Mouse (Mus musculus): ENCODE results near the gene Csk. TPM values are rescaled to one million over a fixed set of nuclear protein-coding genes. Genes with fewer than 3 reads are reported as not detected.

The Csk gene
- polyA plus RNA-seq, 1 experiment from 2014 or later: 28.8 TPM

- no peaks in the 10 kb centered on the region for H3K36me3 ChIP-seq (replicated peaks)
- no peak overlapping the region for H3K27ac ChIP-seq
- no peak overlapping the region for H3K4me3 ChIP-seq
- peaks cover 54% of the 10 kb centered on the region for H3K27me3 ChIP-seq (ENCODE audit: poor library complexity, severe bottlenecking)
- H3K9me3 ChIP-seq: no peaks in the 10 kb centered on the region
- DNase-seq (ENCODE audit: extremely low spot score, low spot score): no peak
- 88% methylated on average over 1 of the region's 1 CpGs for WGBS
- H3K4me1 ChIP-seq: peaks cover 55% of the 10 kb centered on the region
Measured at GRCm38 (mm10) chr9:57654966-57655365, 1.5 kb upstream of the Csk start.

- H3K4me1 ChIP-seq: peaks cover 55% of the 10 kb centered on the region
- H3K27me3 ChIP-seq (ENCODE audit: poor library complexity, severe bottlenecking): peaks cover 54% of the 10 kb centered on the region
- H3K36me3 ChIP-seq (replicated peaks): no peaks in the 10 kb centered on the region
- H3K27ac ChIP-seq: peak overlapping the region; percentile 69
- H3K9me3 ChIP-seq: no peaks in the 10 kb centered on the region
- peak overlapping the region; percentile 10; the same call in 1 of the 2 replicates for H3K4me3 ChIP-seq
- DNase-seq (ENCODE audit: extremely low spot score, low spot score): no peak
- 6% methylated on average over 3 of the region's 3 CpGs for WGBS
Measured at GRCm38 (mm10) chr9:57652855-57653254, 576 bp downstream of the Csk start.

DNA sequence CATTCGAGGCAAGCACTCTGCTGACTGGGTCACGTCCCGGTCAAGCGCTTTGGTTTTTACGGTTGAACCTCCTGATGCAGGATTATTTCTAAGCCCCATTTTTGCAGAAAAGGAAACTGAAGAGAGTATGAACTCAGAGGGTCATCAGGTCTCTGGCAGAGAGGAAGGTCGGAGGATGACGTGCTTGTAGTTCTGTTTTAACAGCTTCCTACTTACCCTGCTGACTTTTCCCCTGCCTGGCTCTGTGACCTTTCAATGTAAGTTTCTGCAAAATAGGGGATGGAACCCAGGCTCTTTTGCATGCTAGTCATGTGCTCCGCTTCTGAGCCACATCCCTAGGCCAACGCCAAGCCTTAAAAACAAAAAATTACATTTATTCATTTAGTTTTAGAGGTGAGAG, 1.1 kb downstream of the Csk start:
- DNase-seq (ENCODE audit: extremely low spot score, low spot score): no peak
- H3K36me3 ChIP-seq (replicated peaks): no peaks in the 10 kb centered on the region
- no peak overlapping the region for H3K4me3 ChIP-seq
- H3K4me1 ChIP-seq: peaks cover 55% of the 10 kb centered on the region
- 62% methylated on average over 9 of the region's 9 CpGs for WGBS
- H3K9me3 ChIP-seq: no peaks in the 10 kb centered on the region
- H3K27ac ChIP-seq: peak overlapping the region; percentile 69
- peaks cover 55% of the 10 kb centered on the region for H3K27me3 ChIP-seq (ENCODE audit: poor library complexity, severe bottlenecking)

- no peaks in the 10 kb centered on the region for H3K36me3 ChIP-seq (replicated peaks)
- H3K27me3 ChIP-seq (ENCODE audit: poor library complexity, severe bottlenecking): peaks cover 49% of the 10 kb centered on the region
- peaks cover 55% of the 10 kb centered on the region for H3K4me1 ChIP-seq
- peak overlapping the region; percentile 42; the same call in 1 of the 2 replicates for H3K27ac ChIP-seq
- WGBS: 38% methylated on average over 6 of the region's 6 CpGs
- no peak overlapping the region for H3K4me3 ChIP-seq
- no peak for DNase-seq (ENCODE audit: extremely low spot score, low spot score)
- H3K9me3 ChIP-seq: no peaks in the 10 kb centered on the region
Measured at GRCm38 (mm10) chr9:57650786-57651311, 2.6 kb downstream of the Csk start.

DNA sequence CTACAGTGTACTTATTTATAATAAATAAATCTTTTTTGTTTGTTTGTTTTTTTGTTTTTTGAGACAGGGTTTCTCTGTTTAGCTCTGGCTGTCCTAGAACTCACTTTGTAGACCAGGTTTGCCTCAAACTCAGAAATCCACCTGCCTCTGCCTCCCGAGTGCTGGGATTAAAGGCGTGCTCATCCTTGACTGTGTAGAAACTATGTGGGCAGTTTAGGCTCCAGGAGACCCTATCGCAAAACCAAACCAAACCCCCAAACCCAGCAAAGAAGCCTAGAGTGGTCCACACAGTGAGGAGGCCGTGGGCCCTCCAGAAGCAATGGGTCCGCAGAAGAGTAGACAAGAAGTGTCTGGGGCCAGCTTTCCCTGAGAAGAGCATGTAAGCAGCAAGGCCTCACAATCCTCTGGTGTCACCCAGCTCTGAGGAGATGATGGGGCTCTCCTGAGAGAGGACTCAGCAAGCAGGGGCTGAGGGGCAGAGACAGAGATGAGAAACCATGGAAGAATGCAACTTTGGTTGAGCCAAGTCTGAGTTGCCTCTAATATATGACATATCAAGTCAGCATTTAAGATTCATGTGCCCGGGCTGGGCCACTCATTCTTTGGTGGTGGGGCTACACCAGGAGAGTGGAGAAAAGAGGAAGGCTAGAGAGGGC, 3.2 kb downstream of the Csk start:
- 92% methylated on average over 6 of the region's 6 CpGs for WGBS
- Histone ChIP-seq H3K9me3 (no peaks in the 10 kb centered on the region), H3K27ac (peak overlapping the region; percentile 42; the same call in 1 of the 2 replicates), H3K36me3 (replicated peaks) (no peaks in the 10 kb centered on the region), H3K4me1 (peaks cover 55% of the 10 kb centered on the region), H3K4me3 (no peak overlapping the region), H3K27me3 (ENCODE audit: poor library complexity, severe bottlenecking) (peaks cover 49% of the 10 kb centered on the region)
- no peak for DNase-seq (ENCODE audit: extremely low spot score, low spot score)

GRCm38 (mm10) chr9:57647286-57648108, 5.9 kb downstream of the Csk start:
- Histone ChIP-seq H3K36me3 (replicated peaks) (peaks cover 5% of the 10 kb centered on the region), H3K9me3 (no peaks in the 10 kb centered on the region), H3K27me3 (ENCODE audit: poor library complexity, severe bottlenecking) (peaks cover 23% of the 10 kb centered on the region), H3K4me1 (peaks cover 59% of the 10 kb centered on the region), H3K4me3 (no peak overlapping the region), H3K27ac (no peak overlapping the region)
- 77% methylated on average over 4 of the region's 4 CpGs for WGBS
- DNase-seq (ENCODE audit: extremely low spot score, low spot score): no peak

DNA sequence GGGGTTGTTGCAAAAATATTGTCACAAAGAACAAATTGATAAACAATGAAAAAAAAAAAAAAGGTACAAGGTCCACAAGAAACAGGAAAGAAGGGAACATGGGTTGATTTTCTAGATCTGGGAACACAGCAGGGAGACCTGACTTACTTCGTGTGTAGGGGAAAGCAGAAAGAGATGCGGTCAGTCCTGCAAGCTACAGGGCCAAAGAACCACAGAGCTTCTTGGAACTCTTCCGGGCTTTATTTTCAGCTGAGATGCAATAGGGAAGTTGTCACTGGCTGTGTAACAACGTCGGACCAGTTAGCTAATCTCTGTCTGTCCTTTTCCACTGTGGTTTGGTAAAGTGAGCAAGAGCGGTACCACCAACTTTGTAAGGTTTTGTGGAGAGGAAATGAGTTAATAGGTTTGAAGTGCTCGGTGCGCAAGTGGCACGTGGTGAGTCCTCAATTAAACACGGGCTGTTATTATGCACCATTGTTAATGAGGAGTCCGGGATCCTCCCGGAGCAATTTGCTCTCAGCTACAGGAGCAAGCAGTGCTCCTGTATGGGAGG, 6.8 kb downstream of the Csk start:
- Histone ChIP-seq H3K36me3 (replicated peaks) (peaks cover 14% of the 10 kb centered on the region), H3K27ac (no peak overlapping the region), H3K9me3 (no peaks in the 10 kb centered on the region), H3K4me1 (peaks cover 59% of the 10 kb centered on the region), H3K27me3 (ENCODE audit: poor library complexity, severe bottlenecking) (peaks cover 16% of the 10 kb centered on the region; the same call in 1 of the 2 replicates), H3K4me3 (no peak overlapping the region)
- no peak for DNase-seq (ENCODE audit: extremely low spot score, low spot score)
- WGBS: 78% methylated on average over 12 of the region's 12 CpGs

GRCm38 (mm10) chr9:57644944-57645893, 8.2 kb downstream of the Csk start:
- WGBS: under 1% methylated on average over 73 of the region's 85 CpGs
- H3K27ac ChIP-seq: peak overlapping the region; percentile 99
- H3K4me1 ChIP-seq: peaks cover 59% of the 10 kb centered on the region
- H3K27me3 ChIP-seq (ENCODE audit: poor library complexity, severe bottlenecking): peaks cover 6% of the 10 kb centered on the region; the same call in 1 of the 2 replicates
- H3K36me3 ChIP-seq (replicated peaks): peaks cover 22% of the 10 kb centered on the region
- H3K4me3 ChIP-seq: peak overlapping the region; percentile 98
- peak; percentile 92 for DNase-seq (ENCODE audit: extremely low spot score, low spot score)
- no peaks in the 10 kb centered on the region for H3K9me3 ChIP-seq

- H3K4me1 ChIP-seq: peaks cover 65% of the 10 kb centered on the region
- H3K27ac ChIP-seq: peak overlapping the region; percentile 99
- no peak for DNase-seq (ENCODE audit: extremely low spot score, low spot score)
- peak overlapping the region; percentile 98 for H3K4me3 ChIP-seq
- no peaks in the 10 kb centered on the region for H3K9me3 ChIP-seq
- peaks cover 22% of the 10 kb centered on the region for H3K36me3 ChIP-seq (replicated peaks)
- WGBS: 0% methylated on average over 18 of the region's 18 CpGs
- peaks cover 6% of the 10 kb centered on the region; the same call in 1 of the 2 replicates for H3K27me3 ChIP-seq (ENCODE audit: poor library complexity, severe bottlenecking)
Measured at GRCm38 (mm10) chr9:57644442-57644943, 8.9 kb downstream of the Csk start.

DNA sequence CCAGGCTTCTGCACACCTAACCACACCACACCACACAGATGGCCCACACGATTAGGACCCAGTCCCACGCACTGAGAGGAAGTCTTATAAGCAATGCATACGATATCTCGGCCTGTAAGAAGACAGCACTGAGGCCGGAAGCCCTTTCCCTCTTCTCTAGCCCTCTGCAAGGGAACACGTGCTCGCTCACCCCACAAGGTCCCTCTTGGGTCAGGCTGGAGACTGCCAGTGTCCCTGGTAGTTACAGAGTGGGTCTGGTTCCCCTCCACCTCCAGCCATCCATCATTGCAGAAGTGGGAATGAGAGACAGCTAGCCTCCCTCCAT, 9.6 kb downstream of the Csk start:
- Histone ChIP-seq H3K4me1 (peaks cover 72% of the 10 kb centered on the region), H3K9me3 (no peaks in the 10 kb centered on the region), H3K4me3 (peak overlapping the region; percentile 98), H3K27ac (peak overlapping the region; percentile 99), H3K27me3 (ENCODE audit: poor library complexity, severe bottlenecking) (peaks cover 6% of the 10 kb centered on the region; the same call in 1 of the 2 replicates), H3K36me3 (replicated peaks) (peaks cover 22% of the 10 kb centered on the region)
- no peak for DNase-seq (ENCODE audit: extremely low spot score, low spot score)
- 81% methylated on average over 7 of the region's 7 CpGs for WGBS

DNA sequence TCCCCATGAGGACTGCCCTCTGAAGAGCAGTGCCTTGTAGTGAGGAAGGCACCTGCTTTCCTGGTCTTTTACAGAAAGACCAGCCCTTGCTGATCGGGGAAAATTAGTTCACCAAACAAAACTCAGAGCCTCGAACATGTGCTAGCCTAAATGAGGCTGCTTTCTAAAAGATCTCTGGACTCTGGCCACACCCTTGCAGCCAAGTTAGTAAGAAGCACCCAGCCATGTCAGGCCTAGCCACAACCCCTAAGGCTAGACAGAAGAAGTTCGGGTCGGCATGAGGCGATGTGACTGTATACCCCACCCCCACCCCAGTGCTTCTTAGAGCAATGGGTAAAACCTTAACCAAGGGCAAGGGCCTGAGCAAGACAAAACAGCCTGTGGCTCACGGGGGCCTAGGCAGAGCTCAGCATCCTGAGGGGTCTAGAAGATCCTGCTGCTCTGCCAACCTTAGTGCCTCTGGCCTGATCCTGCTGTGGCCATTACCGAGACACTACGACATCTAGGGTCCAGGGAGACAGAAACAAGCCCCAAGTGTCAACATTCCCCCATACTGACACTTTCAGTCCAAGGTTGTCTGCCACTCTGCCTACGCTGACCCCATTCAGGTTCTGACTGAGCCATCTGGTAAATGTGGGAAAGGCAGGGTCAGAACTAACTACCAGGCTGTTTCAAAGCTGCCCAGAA, 10.1 kb downstream of the Csk start:
- DNase-seq (ENCODE audit: extremely low spot score, low spot score): no peak
- Histone ChIP-seq H3K9me3 (no peaks in the 10 kb centered on the region), H3K27ac (peak overlapping the region; percentile 99; the same call in 1 of the 2 replicates), H3K4me1 (peaks cover 77% of the 10 kb centered on the region), H3K36me3 (replicated peaks) (peaks cover 22% of the 10 kb centered on the region), H3K27me3 (ENCODE audit: poor library complexity, severe bottlenecking) (peaks cover 6% of the 10 kb centered on the region; the same call in 1 of the 2 replicates), H3K4me3 (peak overlapping the region; percentile 98)
- WGBS: 79% methylated on average over 9 of the region's 9 CpGs

Measured in forebrain, embryonic 10.5 days (tissue).